Mouse (Mus musculus) G1E (cell line): Measurements from ENCODE around the gene Ncbp1. TPM values are rescaled to one million over a fixed set of nuclear protein-coding genes. Genes with fewer than 3 reads are reported as not detected.

Source experiments
- ATAC-seq: 2 replicates; pipeline ENCODE4 v1.8.0; 2016; ENCODE audit warnings: mild to moderate bottlenecking; ENCODE audit not compliant: insufficient number of reproducible peaks, poor library complexity, low FRiP score, severe bottlenecking; ENCODE audit errors: extremely low read depth
- DNase-seq: peaks from one replicate; pipeline ENCODE4 v3.0.0; 2012; ENCODE audit warnings: low spot score
- H3K27me3 ChIP-seq: 2 replicates; pipeline ENCODE4 v1.6.1; 2012; ENCODE audit warnings: mild to moderate bottlenecking, low read length, inconsistent platforms; ENCODE audit not compliant: insufficient read depth
- H3K36me3 ChIP-seq: replicated peaks from 2 replicates; pipeline ENCODE3; 2012; ENCODE audit warnings: mild to moderate bottlenecking, inconsistent platforms
- H3K4me1 ChIP-seq: 2 replicates; pipeline ENCODE4 v1.6.1; 2012; ENCODE audit warnings: low read depth, low read length, inconsistent platforms, mixed read lengths; ENCODE audit not compliant: insufficient read depth
- H3K4me3 ChIP-seq: 2 replicates; pipeline ENCODE4 v1.5.1; 2012; ENCODE audit warnings: low read depth, mild to moderate bottlenecking, inconsistent platforms, low read length, moderate library complexity, mixed read lengths
- H3K9me3 ChIP-seq: replicated peaks from 2 replicates; pipeline ENCODE4 v1.6.1; 2012; ENCODE audit warnings: inconsistent platforms
- CTCF ChIP-seq: IDR thresholded peaks from 2 replicates; pipeline ENCODE4 v1.5.1; 2012; ENCODE audit warnings: low read depth, low read length, inconsistent platforms, mixed read lengths
- GATA1 ChIP-seq: IDR thresholded peaks from 2 replicates; pipeline ENCODE4 v1.6.1; 2012; ENCODE audit warnings: borderline replicate concordance, low read length, inconsistent platforms, mixed read lengths
- GATA2 ChIP-seq: IDR thresholded peaks from 2 replicates; pipeline ENCODE4 v1.6.1; 2012; ENCODE audit warnings: low read depth, low read length, inconsistent platforms, borderline replicate concordance
- POLR2AphosphoS5 ChIP-seq: IDR thresholded peaks from 2 replicates; pipeline ENCODE4 v1.6.1; 2012; ENCODE audit warnings: low read depth, low read length, inconsistent platforms; ENCODE audit not compliant: insufficient replicate concordance
- TAL1 ChIP-seq: conservative IDR thresholded peaks from 2 replicates; pipeline ENCODE4 v1.6.1; 2012; ENCODE audit warnings: low read depth, low read length, inconsistent platforms, mixed read lengths
- polyA plus RNA-seq: library from polyadenylated mRNA; stranded (reverse); fragments of >175 nt; gene quantifications from 2 replicates; pipeline ENCODE4 v1.2.3, GENCODE M21; 2012
- total RNA-seq, 2 experiments: library from RNA; stranded (forward) in 1 of 2; stranded (reverse) in 1 of 2; fragments of 200-1000 nt in 1 of 2; fragments of >200 nt in 1 of 2; fragmentation: Nextera tagmentation in 1 of 2; gene quantifications; 2 replicates each; pipeline ENCODE4 v1.2.3; 2014 to 2017

Ncbp1 gene
- total and polyA plus RNA-seq, 3 experiments, result 17.6 to 119 (median 109) TPM

GRCm38 (mm10) chr4:46177018-46177417, 38.6 kb downstream of the Ncbp1 start:
- Histone ChIP-seq H3K36me3 (peaks cover 91% of the 10 kb centered on the region), H3K9me3 (no peaks in the 10 kb centered on the region), H3K4me1 (no peaks in the 10 kb centered on the region; the same call in 1 of the 2 replicates), H3K4me3 (no peak overlapping the region), H3K27me3 (no peaks in the 10 kb centered on the region)
- ATAC-seq, result no peak
- TF ChIP-seq TAL1, result no peak
- no peak for TF ChIP-seq GATA2
- no peak for TF ChIP-seq CTCF
- TF ChIP-seq GATA1, result no peak
- TF ChIP-seq POLR2AphosphoS5, result no peak
- DNase-seq, result no peak

GRCm38 (mm10) chr4:46177496-46177895, 39.1 kb downstream of the Ncbp1 start:
- Histone ChIP-seq H3K36me3 (peaks cover 92% of the 10 kb centered on the region), H3K4me3 (no peak overlapping the region), H3K27me3 (0 out of 2 replicates have a peak, but pooled peaks cover 2% of the 10 kb centered on the region), H3K4me1 (no peaks in the 10 kb centered on the region; the same call in 1 of the 2 replicates), H3K9me3 (no peaks in the 10 kb centered on the region)
- ATAC-seq (no peak), DNase-seq (no peak)
- TF ChIP-seq CTCF, result no peak
- TF ChIP-seq TAL1, result no peak
- no peak for TF ChIP-seq GATA1
- TF ChIP-seq POLR2AphosphoS5, result no peak
- no peak for TF ChIP-seq GATA2

- no peak for DNase-seq
- peaks cover 6% of the 10 kb centered on the region; the same call in 1 of the 2 replicates for H3K27me3 ChIP-seq
- TF ChIP-seq TAL1, result no peak
- TF ChIP-seq CTCF, result no peak
- TF ChIP-seq GATA2, result no peak
- TF ChIP-seq GATA1, result no peak
- no peak for TF ChIP-seq POLR2AphosphoS5
- no peak for ATAC-seq
- H3K4me3 ChIP-seq, result no peak overlapping the region
- peaks cover 90% of the 10 kb centered on the region for H3K36me3 ChIP-seq
- no peaks in the 10 kb centered on the region; the same call in 1 of the 2 replicates for H3K4me1 ChIP-seq
- H3K9me3 ChIP-seq, result no peaks in the 10 kb centered on the region
Measured at GRCm38 (mm10) chr4:46181168-46181567, 42.8 kb downstream of the Ncbp1 start.

- no peak for DNase-seq
- ATAC-seq, result no peak
- Histone ChIP-seq H3K27me3 (peaks cover 6% of the 10 kb centered on the region; the same call in 1 of the 2 replicates), H3K36me3 (peaks cover 83% of the 10 kb centered on the region), H3K4me1 (no peaks in the 10 kb centered on the region; the same call in 1 of the 2 replicates), H3K9me3 (no peaks in the 10 kb centered on the region), H3K4me3 (no peak overlapping the region)
- TF ChIP-seq POLR2AphosphoS5 (no peak), TAL1 (no peak), CTCF (no peak), GATA2 (no peak), GATA1 (no peak)
Measured at GRCm38 (mm10) chr4:46182181-46182580, 43.8 kb downstream of the Ncbp1 start.

- Histone ChIP-seq H3K27me3 (peaks cover 6% of the 10 kb centered on the region; the same call in 1 of the 2 replicates), H3K4me3 (no peak overlapping the region), H3K4me1 (no peaks in the 10 kb centered on the region; the same call in 1 of the 2 replicates), H3K36me3 (peaks cover 79% of the 10 kb centered on the region), H3K9me3 (no peaks in the 10 kb centered on the region)
- TF ChIP-seq POLR2AphosphoS5, result no peak
- TF ChIP-seq GATA1, result no peak
- no peak for TF ChIP-seq GATA2
- no peak for TF ChIP-seq TAL1
- no peak for TF ChIP-seq CTCF
- DNase-seq (no peak), ATAC-seq (no peak)
Measured at GRCm38 (mm10) chr4:46185423-46185822, 47.0 kb downstream of the Ncbp1 start.

GRCm38 (mm10) chr4:46185890-46186289, 47.5 kb downstream of the Ncbp1 start:
- H3K27me3 ChIP-seq, result peaks cover 6% of the 10 kb centered on the region; the same call in 1 of the 2 replicates
- peaks cover 83% of the 10 kb centered on the region for H3K36me3 ChIP-seq
- no peaks in the 10 kb centered on the region; the same call in 1 of the 2 replicates for H3K4me1 ChIP-seq
- TF ChIP-seq POLR2AphosphoS5 (no peak), TAL1 (no peak), CTCF (no peak), GATA1 (no peak), GATA2 (no peak)
- DNase-seq, result no peak
- ATAC-seq, result no peak
- no peak overlapping the region for H3K4me3 ChIP-seq
- no peaks in the 10 kb centered on the region for H3K9me3 ChIP-seq
